Mouse (Mus musculus) MN1 (cell line): ENCODE data around the gene Gls.

Experiments used
- DNase-seq: peaks from one replicate; pipeline ENCODE4 v3.0.0-alpha.2; 2016; ENCODE audit warnings: low spot score

Gls gene

DNA sequence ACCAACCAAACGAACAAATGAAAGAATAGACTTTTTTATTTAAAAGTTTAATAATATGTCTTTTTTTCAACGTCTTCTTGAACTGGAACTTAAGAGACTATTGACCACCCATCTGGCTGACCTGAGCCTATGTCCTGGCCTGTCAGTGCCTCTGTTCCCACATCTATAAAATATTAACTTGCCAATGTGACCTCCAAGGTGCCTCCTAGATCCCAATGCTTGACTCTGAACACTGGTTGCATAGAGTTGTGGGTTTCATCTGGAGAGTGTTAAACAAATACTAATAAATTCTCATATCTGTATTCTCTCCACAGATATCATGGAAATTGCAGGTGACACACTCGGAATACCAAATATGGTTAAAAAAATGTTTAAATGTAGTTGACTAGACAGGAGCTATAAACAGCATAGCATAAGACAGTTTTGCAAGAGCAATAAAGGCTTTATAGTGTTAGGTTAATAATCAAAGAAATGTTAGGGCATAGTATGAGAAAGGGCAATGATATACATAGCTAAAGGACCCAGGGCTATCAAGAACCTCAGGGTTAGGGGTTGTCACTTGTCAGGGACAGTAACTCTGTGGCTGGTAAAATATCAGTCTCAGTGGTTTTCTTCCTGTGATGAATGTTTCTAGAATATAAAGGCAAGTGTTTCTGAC is 16.0 kb upstream of the Gls start:
- no peak for DNase-seq

GRCm38 (mm10) chr1:52242270-52242669 is 9.2 kb upstream of the Gls start:
- no peak for DNase-seq

- DNase-seq, result no peak
These were observed 279 bp downstream of the Gls start for GRCm38 (mm10) chr1:52232766-52233140.

- peak; percentile 71 for DNase-seq
These were observed 880 bp downstream of the Gls start for GRCm38 (mm10) chr1:52231939-52232765.

- DNase-seq, result no peak
These were observed 2.6 kb downstream of the Gls start for GRCm38 (mm10) chr1:52230404-52230803.

GRCm38 (mm10) chr1:52228178-52228577 is 4.9 kb downstream of the Gls start:
- no peak for DNase-seq

DNA sequence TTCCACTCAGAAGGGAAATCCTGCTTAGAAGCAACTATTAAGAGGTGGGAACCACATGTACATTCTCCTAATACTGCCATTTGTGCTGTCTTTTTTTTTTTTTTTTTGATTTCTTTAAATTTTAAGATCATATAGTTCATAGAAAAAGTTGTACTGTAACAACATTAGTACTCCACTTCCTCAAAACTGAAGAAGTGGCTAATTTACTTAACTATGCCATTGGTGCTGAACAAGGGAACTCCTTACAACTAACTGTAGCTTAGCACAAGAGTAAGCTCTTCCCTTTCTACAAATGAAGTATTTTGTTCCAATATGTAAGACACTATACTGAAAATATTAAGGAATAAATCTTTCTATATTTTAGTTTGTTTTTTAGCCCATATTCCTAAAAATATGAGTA is 6.6 kb downstream of the Gls start:
- no peak for DNase-seq

DNA sequence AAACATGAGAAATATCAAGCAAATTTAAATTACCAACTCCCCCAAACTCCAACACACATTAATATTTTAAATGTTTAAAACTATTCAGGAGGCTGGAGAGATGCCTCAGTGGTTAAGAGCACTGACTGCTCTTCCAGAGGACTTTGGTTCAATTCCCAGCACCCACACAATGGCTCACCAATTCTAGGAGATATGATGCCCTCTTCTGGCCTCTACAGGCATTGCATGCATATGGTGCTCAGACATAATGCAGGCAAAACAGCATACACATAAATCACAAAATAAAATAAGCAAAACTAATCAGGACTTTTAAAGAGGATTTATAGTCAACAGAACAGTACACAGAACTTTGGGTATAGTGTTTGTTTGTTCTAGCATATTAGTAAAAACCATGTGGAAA is 16.3 kb downstream of the Gls start:
- DNase-seq, result no peak

DNA sequence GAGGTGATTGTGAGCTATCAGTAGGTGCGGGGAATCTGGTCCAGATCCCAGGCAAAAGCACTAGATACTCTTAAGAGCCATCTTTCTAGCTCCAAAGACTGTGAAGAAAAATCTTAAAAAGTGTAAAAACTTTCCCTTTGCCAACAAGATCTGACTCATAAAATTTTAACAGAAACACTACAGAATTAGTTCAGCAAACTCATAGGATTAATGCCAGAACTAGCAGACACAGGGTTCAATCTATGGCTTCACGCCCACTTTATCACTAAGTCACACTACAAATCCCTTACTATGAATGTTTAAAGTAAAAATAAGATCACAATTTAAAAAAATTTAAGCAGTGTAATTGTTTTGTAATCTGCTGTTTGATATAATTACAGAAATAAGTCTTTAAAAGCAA is 50.0 kb downstream of the Gls start:
- no peak for DNase-seq

GRCm38 (mm10) chr1:52181994-52182393 is 51.0 kb downstream of the Gls start:
- no peak for DNase-seq

DNA sequence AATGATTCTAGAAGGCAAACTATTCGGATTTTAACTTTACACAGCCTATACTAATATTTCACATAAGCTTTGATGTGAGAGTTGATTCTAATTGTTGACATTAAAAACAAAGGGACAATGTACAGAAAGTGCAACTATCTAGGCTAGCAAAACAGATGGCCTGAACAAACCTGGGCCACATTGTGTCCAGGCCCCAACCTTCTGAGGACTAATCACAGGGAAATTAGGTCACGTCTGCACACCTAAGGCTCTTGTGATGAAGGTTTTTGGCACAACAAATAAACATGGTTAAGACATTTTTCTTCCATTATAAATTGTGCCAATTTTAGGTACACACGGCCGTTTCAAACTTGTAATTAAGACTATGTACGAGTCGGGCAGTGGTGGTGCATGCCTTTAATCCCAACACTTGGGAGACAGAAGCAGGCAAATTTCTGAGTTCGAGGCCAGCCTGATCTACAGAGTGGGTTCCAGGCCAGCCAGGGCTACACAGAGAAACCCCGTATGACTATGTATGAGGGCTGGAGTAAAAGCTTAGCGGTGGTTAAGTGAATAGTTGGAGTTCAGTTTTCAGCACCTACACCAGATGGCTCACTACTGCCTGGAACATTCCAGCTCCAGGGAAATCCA is 53.0 kb downstream of the Gls start:
- DNase-seq, result no peak

- DNase-seq, result no peak
These were observed 56.0 kb downstream of the Gls start for GRCm38 (mm10) chr1:52176999-52177398.

- DNase-seq, result no peak
These were observed 57.0 kb downstream of the Gls start for GRCm38 (mm10) chr1:52175983-52176382.

- no peak for DNase-seq
These were observed 57.7 kb downstream of the Gls start for GRCm38 (mm10) chr1:52175321-52175720.

DNA sequence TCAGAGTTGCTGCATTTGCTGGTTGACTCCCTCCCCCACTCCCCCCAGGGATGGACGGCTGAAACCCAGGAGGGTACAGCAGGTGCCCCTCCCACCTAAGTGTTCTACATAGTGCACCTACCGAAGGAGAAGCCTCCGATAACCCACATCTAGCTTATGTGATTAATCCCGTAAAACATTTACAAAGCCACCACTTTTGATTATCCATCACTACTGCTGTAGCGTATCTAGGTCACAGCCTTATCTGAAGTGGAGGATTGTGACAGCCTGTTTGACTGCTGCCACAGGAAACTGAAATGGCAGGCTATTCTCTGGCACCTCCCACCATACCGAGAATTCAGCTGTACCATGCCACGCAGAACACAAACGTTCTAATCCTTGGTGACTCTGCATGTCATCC is 61.8 kb downstream of the Gls start:
- no peak for DNase-seq

- DNase-seq, result no peak
These were observed 62.3 kb downstream of the Gls start for GRCm38 (mm10) chr1:52170747-52171146.

- DNase-seq, result no peak
These were observed 63.0 kb downstream of the Gls start for GRCm38 (mm10) chr1:52170057-52170456.

DNA sequence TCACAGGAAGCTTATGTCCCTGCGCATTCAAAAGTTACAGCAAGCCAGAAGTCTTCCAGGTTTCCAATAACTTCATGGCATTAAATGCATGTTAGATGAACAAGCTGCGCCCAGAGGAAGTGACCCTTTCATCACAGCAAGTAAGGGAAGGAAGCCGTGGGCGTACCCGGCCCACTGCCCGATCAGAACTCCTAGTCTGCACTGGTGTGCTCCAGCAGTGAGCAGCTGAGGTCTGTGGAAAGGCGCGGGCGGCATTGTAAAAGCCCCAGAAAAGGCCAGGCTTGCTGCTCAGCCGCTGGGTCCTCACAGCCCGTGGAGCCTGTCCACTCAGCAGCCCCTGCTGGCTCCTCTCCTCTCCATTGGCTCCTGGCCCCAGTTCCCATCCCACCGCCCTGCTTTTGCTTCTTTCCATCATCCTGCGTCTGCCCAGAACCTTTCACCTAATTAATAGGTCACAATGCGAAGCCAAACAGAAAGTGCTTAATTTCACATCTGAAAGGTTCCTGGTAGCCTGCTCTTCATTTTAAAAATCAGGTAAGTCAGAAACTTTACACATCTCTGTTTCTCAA is 66.3 kb downstream of the Gls start:
- DNase-seq, result no peak

DNA sequence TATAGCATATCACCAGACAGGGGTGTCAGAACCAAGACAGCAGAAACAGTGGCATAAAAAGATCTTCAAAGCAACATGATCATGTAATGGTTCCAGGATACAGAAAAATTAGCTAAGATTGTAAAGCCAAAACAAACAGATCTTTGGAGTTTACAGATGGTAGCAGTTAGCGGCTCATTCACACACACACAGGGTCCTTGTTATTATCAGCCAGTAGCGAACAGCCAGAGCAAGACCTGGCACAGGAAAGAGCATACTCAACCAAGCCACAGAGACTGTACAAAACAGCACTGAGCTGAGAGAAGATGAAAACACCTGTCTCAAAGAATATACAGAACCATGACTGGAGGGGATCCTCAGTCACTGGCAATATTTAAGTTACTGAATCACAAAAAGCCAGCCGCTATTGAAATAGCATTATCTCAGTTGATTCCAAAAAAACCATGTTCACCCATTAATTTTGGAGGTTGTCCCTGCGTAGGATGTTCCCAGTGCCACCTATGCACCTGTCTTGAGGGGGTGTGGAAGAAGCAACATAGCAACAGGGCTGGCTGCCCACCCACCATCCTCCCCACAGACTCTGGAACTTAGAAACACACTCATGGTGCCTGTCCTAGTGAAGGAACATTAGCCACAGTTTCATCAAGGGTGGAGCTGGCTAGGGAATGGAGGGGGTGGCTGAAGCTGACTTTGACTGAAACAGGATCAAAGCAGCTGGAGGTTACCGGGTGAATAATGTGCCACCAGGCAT is 69.2 kb downstream of the Gls start:
- no peak for DNase-seq

DNA sequence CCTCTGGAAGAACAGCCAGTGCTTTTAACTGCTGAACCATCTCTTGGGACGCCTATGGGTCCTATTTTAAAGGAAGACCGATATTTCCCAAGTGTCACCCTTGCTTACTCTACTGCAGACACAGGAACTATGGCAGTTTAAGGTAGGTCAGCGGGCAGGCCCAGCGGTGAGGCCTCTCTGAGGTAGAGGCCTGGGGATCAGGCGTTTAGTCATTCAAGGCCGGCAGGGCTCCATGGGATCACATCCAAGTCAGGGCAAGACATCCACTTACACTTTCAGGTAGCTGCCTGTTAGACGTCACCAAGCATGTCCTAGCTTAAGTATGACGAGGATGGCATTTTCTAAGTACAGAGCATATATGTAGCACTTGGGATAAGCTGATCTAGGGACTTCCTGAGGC is 71.9 kb downstream of the Gls start:
- DNase-seq, result no peak

GRCm38 (mm10) chr1:52158490-52159381 is 74.3 kb downstream of the Gls start:
- DNase-seq, result peak; percentile 57
